Mouse (Mus musculus): Measurements from ENCODE around the gene Cd69. TPM values are rescaled to one million over a fixed set of nuclear protein-coding genes. Genes with fewer than 3 reads are reported as not detected.

Gene Cd69
- total and polyA plus RNA-seq, 3 experiments: not detected

GRCm38 (mm10) chr6:129260034-129260433 is 15.2 kb downstream of the Cd69 start:
- peaks cover 0 to 6% of the 10 kb centered on the region in 2 experiments; a peak in 1 of 4 replicates for H3K4me1 ChIP-seq (ENCODE audit: control insufficient read depth in 1 of 2, insufficient read depth in 2 of 2, low read length in 2 of 2)
- no peak overlapping the region for H3K4me3 ChIP-seq (ENCODE audit: control insufficient read depth in 1 of 2, insufficient read depth in 1 of 2, low read depth in 2 of 2, low read length in 2 of 2)
- peaks cover 0 to 2% of the 10 kb centered on the region in 2 experiments; a peak in 1 of 4 replicates for H3K36me3 ChIP-seq (ENCODE audit: control insufficient read depth in 1 of 2, insufficient read depth in 2 of 2, low read length in 2 of 2)
- no peak overlapping the region for H3K27ac ChIP-seq (ENCODE audit: control insufficient read depth, low read depth, low read length)
- H3K79me2 ChIP-seq (ENCODE audit: control insufficient read depth, insufficient read depth, low read length, poor library complexity): no peaks in the 10 kb centered on the region
- H3K9ac ChIP-seq (ENCODE audit: control insufficient read depth, low read depth, low read length, poor library complexity, severe bottlenecking): no peak overlapping the region
- DNase-seq (ENCODE audit: low read depth, low spot score): peak; percentile 54
- no peaks in the 10 kb centered on the region for H3K27me3 ChIP-seq (ENCODE audit: control insufficient read depth in 1 of 2, insufficient read depth in 2 of 2, low read length in 2 of 2)
- H3K9me3 ChIP-seq (replicated peaks; ENCODE audit: insufficient read depth, low read length): no peaks in the 10 kb centered on the region
- TF ChIP-seq POLR2AphosphoS2 (IDR thresholded peaks at IDR 0.05; ENCODE audit: low read length): no peak
- no peak for TF ChIP-seq BHLHE40 (IDR thresholded peaks at IDR 0.05; ENCODE audit: borderline replicate concordance, low read depth, low read length)
- TF ChIP-seq JUND (IDR thresholded peaks at IDR 0.05; ENCODE audit: low read depth, low read length): no peak
- TF ChIP-seq USF1 (IDR thresholded peaks at IDR 0.05; ENCODE audit: low read depth, low read length): no peak
- TF ChIP-seq ZKSCAN1 (IDR thresholded peaks at IDR 0.05; ENCODE audit: low read depth, low read length): no peak
- TF ChIP-seq SMC3 (IDR thresholded peaks at IDR 0.05; ENCODE audit: low read depth, low read length): peak; percentile 98
- TF ChIP-seq CHD2 (IDR thresholded peaks at IDR 0.05; ENCODE audit: low read length): no peak
- no peak for TF ChIP-seq TAL1 (IDR thresholded peaks at IDR 0.05; ENCODE audit: low read length)
- TF ChIP-seq UBTF (IDR thresholded peaks at IDR 0.05; ENCODE audit: borderline replicate concordance, insufficient read depth, low read depth, low read length): no peak
- TF ChIP-seq RCOR1 (IDR thresholded peaks at IDR 0.05; ENCODE audit: low read depth, low read length): no peak
- TF ChIP-seq MAZ (IDR thresholded peaks at IDR 0.05; ENCODE audit: low read depth, low read length): no peak
- TF ChIP-seq ETS1 (IDR thresholded peaks at IDR 0.05; ENCODE audit: low read depth, low read length): no peak
- TF ChIP-seq SIN3A (IDR thresholded peaks at IDR 0.05; ENCODE audit: low read length): no peak
- TF ChIP-seq MYC (IDR thresholded peaks at IDR 0.05; ENCODE audit: low read depth, low read length): no peak
- TF ChIP-seq MYB (IDR thresholded peaks at IDR 0.05; ENCODE audit: low read depth, low read length): no peak
- TF ChIP-seq MEF2A (IDR thresholded peaks at IDR 0.05; ENCODE audit: extremely low read depth, insufficient replicate concordance, low read depth, low read length, poor library complexity, severe bottlenecking): no peak
- TF ChIP-seq MAX (IDR thresholded peaks at IDR 0.05; ENCODE audit: low read length): no peak
- peak; percentile 87 for TF ChIP-seq RAD21 (IDR thresholded peaks at IDR 0.05; ENCODE audit: low read depth, low read length)
- TF ChIP-seq ZC3H11A (IDR thresholded peaks at IDR 0.05; ENCODE audit: low read depth, low read length): peak; percentile 88
- no peak for TF ChIP-seq NELFE (IDR thresholded peaks at IDR 0.05; ENCODE audit: low read depth, low read length)
- TF ChIP-seq CTCF (IDR thresholded peaks at IDR 0.05 in 2 of 3, conservative IDR thresholded peaks at IDR 0.05 in 1 of 3; ENCODE audit: control insufficient read depth in 1 of 3, insufficient read depth in 1 of 3, low read depth in 2 of 3, low read length in 3 of 3, poor library complexity in 1 of 3, severe bottlenecking in 1 of 3): peak in 2 of 3 experiments; percentile 69 to 89; a peak in 4 of 6 replicates
- TF ChIP-seq HCFC1 (IDR thresholded peaks at IDR 0.05; ENCODE audit: low read depth, low read length): no peak
- TF ChIP-seq GABPA (IDR thresholded peaks at IDR 0.05; ENCODE audit: low read depth, low read length): no peak
- TF ChIP-seq MXI1 (IDR thresholded peaks at IDR 0.05; ENCODE audit: low read depth, low read length): no peak
- TF ChIP-seq POLR2A (IDR thresholded peaks at IDR 0.05; ENCODE audit: control insufficient read depth in 1 of 2, insufficient read depth in 1 of 2, low read depth in 1 of 2, low read length in 2 of 2, poor library complexity in 1 of 2): no peak
